Mouse (Mus musculus) MEL (cell line): ENCODE data around the gene Acsl5. TPM values are rescaled to one million over a fixed set of nuclear protein-coding genes. Genes with fewer than 3 reads are reported as not detected.

Source experiments
- DNase-seq: peaks from one replicate; pipeline ENCODE4 v3.0.0; 2011; ENCODE audit warnings: low read depth, low spot score
- H3K27ac ChIP-seq: 2 replicates; pipeline ENCODE4 v1.5.1; 2012; ENCODE audit warnings: low read depth, mild to moderate bottlenecking, control low read depth, low read length, moderate library complexity; ENCODE audit not compliant: control insufficient read depth
- H3K27me3 ChIP-seq, 2 experiments: fragments of 150-350 bp in 1 of 2; sonication (generic) in 1 of 2; 2 replicates each; pipeline ENCODE4 v1.6.1; 2012; ENCODE audit warnings: low read length in 2 of 2, mild to moderate bottlenecking in 2 of 2, improper control_type of control experiment in 1 of 2, moderate library complexity in 1 of 2; ENCODE audit not compliant: insufficient read depth in 2 of 2, control insufficient read depth in 1 of 2
- H3K36me3 ChIP-seq, 2 experiments: 2 replicates each; pipeline ENCODE4 v1.6.1; 2012 to 2014; ENCODE audit warnings: low read length in 2 of 2, improper control_type of control experiment in 1 of 2, inconsistent platforms in 1 of 2, mild to moderate bottlenecking in 1 of 2; ENCODE audit not compliant: insufficient read depth in 2 of 2, control insufficient read depth in 1 of 2
- H3K4me1 ChIP-seq, 2 experiments: fragments of 150-350 bp in 1 of 2; sonication (generic) in 1 of 2; 2 replicates each; pipeline ENCODE4 v1.6.1; 2012; ENCODE audit warnings: low read length in 2 of 2, improper control_type of control experiment in 1 of 2, mild to moderate bottlenecking in 1 of 2; ENCODE audit not compliant: insufficient read depth in 2 of 2, control insufficient read depth in 1 of 2
- H3K4me3 ChIP-seq, 2 experiments: fragments of 150-350 bp in 1 of 2; sonication (generic) in 1 of 2; 2 replicates each; pipeline ENCODE4 v1.5.1; 2012; ENCODE audit warnings: low read depth in 2 of 2, low read length in 2 of 2, mild to moderate bottlenecking in 2 of 2, moderate library complexity in 2 of 2, control low read depth in 1 of 2, improper control_type of control experiment in 1 of 2; ENCODE audit not compliant: control insufficient read depth in 1 of 2, insufficient read depth in 1 of 2
- H3K79me2 ChIP-seq: 2 replicates; pipeline ENCODE4 v1.6.1; 2012; ENCODE audit warnings: mild to moderate bottlenecking, low read length, moderate library complexity; ENCODE audit not compliant: control insufficient read depth, poor library complexity, insufficient read depth
- H3K9ac ChIP-seq: 2 replicates; pipeline ENCODE4 v1.6.1; 2012; ENCODE audit warnings: low read depth, mild to moderate bottlenecking, control low read depth, low read length, moderate library complexity; ENCODE audit not compliant: control insufficient read depth, poor library complexity, severe bottlenecking
- H3K9me3 ChIP-seq: fragments of 150-350 bp; sonication (generic); replicated peaks from 2 replicates; pipeline ENCODE4 v1.6.1; 2012; ENCODE audit warnings: mild to moderate bottlenecking, low read length, improper control_type of control experiment, moderate library complexity; ENCODE audit not compliant: insufficient read depth
- CTCF ChIP-seq, 3 experiments: IDR thresholded peaks in 2 of 3; conservative IDR thresholded peaks in 1 of 3; 2 replicates each; pipeline ENCODE4 v1.5.1; 2011 to 2012; ENCODE audit warnings: low read length in 3 of 3, low read depth in 2 of 3, mild to moderate bottlenecking in 2 of 3, improper control_type of control experiment in 1 of 3, inconsistent platforms in 1 of 3, mixed read lengths in 1 of 3, moderate library complexity in 1 of 3; ENCODE audit not compliant: control insufficient read depth in 1 of 3, insufficient read depth in 1 of 3, poor library complexity in 1 of 3, severe bottlenecking in 1 of 3
- EP300 ChIP-seq, 2 experiments: IDR thresholded peaks; 2 replicates each; pipeline ENCODE4 v1.6.1; 2011; ENCODE audit warnings: improper control_type of control experiment in 2 of 2, low read length in 2 of 2, low read depth in 1 of 2, mild to moderate bottlenecking in 1 of 2
- ETS1 ChIP-seq: IDR thresholded peaks from 2 replicates; pipeline ENCODE4 v1.6.1; 2012; ENCODE audit warnings: low read depth, mild to moderate bottlenecking, inconsistent platforms, low read length, improper control_type of control experiment, moderate library complexity
- GABPA ChIP-seq: IDR thresholded peaks from 2 replicates; pipeline ENCODE4 v1.6.1; 2012; ENCODE audit warnings: low read depth, mild to moderate bottlenecking, inconsistent platforms, low read length, improper control_type of control experiment, moderate library complexity
- GATA1 ChIP-seq: IDR thresholded peaks from 2 replicates; pipeline ENCODE4 v1.6.1; 2011; ENCODE audit warnings: low read depth, low read length, improper control_type of control experiment
- HCFC1 ChIP-seq: IDR thresholded peaks from 2 replicates; pipeline ENCODE4 v1.6.1; 2012; ENCODE audit warnings: low read depth, mild to moderate bottlenecking, inconsistent platforms, low read length, improper control_type of control experiment, moderate library complexity
- JUND ChIP-seq: IDR thresholded peaks from 2 replicates; pipeline ENCODE4 v1.6.1; 2011; ENCODE audit warnings: low read depth, mild to moderate bottlenecking, improper control_type of control experiment, low read length
- MAFK ChIP-seq: IDR thresholded peaks from 2 replicates; pipeline ENCODE4 v1.6.1; 2011; ENCODE audit warnings: low read depth, mild to moderate bottlenecking, low read length, improper control_type of control experiment, borderline replicate concordance
- MAZ ChIP-seq: IDR thresholded peaks from 2 replicates; pipeline ENCODE4 v1.6.1; 2012; ENCODE audit warnings: low read depth, mild to moderate bottlenecking, inconsistent platforms, low read length, improper control_type of control experiment
- MXI1 ChIP-seq: IDR thresholded peaks from 2 replicates; pipeline ENCODE4 v1.6.1; 2011; ENCODE audit warnings: mild to moderate bottlenecking, low read depth, low read length, improper control_type of control experiment
- NELFE ChIP-seq: IDR thresholded peaks from 2 replicates; pipeline ENCODE4 v1.6.1; 2011; ENCODE audit warnings: low read depth, low read length, improper control_type of control experiment
- NRF1 ChIP-seq: IDR thresholded peaks from 2 replicates; pipeline ENCODE4 v1.6.1; 2014; ENCODE audit warnings: low read depth, mild to moderate bottlenecking, inconsistent platforms, low read length, improper control_type of control experiment, moderate library complexity; ENCODE audit not compliant: poor library complexity, insufficient read depth, severe bottlenecking
- POLR2A ChIP-seq, 2 experiments: IDR thresholded peaks; 2 replicates each; pipeline ENCODE4 v1.6.1; 2011 to 2012; ENCODE audit warnings: low read length in 2 of 2, mild to moderate bottlenecking in 2 of 2, control low read depth in 1 of 2, improper control_type of control experiment in 1 of 2, low read depth in 1 of 2, moderate library complexity in 1 of 2; ENCODE audit not compliant: control insufficient read depth in 1 of 2, insufficient read depth in 1 of 2, poor library complexity in 1 of 2
- POLR2AphosphoS2 ChIP-seq: IDR thresholded peaks from 2 replicates; pipeline ENCODE4 v1.6.1; 2011; ENCODE audit warnings: low read length, improper control_type of control experiment
- RAD21 ChIP-seq: IDR thresholded peaks from 2 replicates; pipeline ENCODE4 v1.6.1; 2011; ENCODE audit warnings: mild to moderate bottlenecking, low read depth, low read length, improper control_type of control experiment
- RCOR1 ChIP-seq: IDR thresholded peaks from 2 replicates; pipeline ENCODE4 v1.6.1; 2012; ENCODE audit warnings: low read depth, mild to moderate bottlenecking, inconsistent platforms, low read length, improper control_type of control experiment
- SMC3 ChIP-seq: IDR thresholded peaks from 2 replicates; pipeline ENCODE4 v1.6.1; 2011; ENCODE audit warnings: low read depth, low read length, improper control_type of control experiment
- TAL1 ChIP-seq: IDR thresholded peaks from 2 replicates; pipeline ENCODE4 v1.6.1; 2012; ENCODE audit warnings: mild to moderate bottlenecking, inconsistent platforms, low read length, moderate library complexity, mixed read lengths
- TBP ChIP-seq: IDR thresholded peaks from 2 replicates; pipeline ENCODE4 v1.8.0; 2011; ENCODE audit warnings: low read depth, low read length, improper control_type of control experiment
- TCF12 ChIP-seq: IDR thresholded peaks from 2 replicates; pipeline ENCODE4 v1.6.1; 2014; ENCODE audit warnings: low read depth, mild to moderate bottlenecking, inconsistent platforms, low read length, improper control_type of control experiment, moderate library complexity
- UBTF ChIP-seq: IDR thresholded peaks from 2 replicates; pipeline ENCODE4 v1.6.1; 2012; ENCODE audit warnings: low read depth, mild to moderate bottlenecking, inconsistent platforms, low read length, improper control_type of control experiment, moderate library complexity, borderline replicate concordance; ENCODE audit not compliant: insufficient read depth
- USF1 ChIP-seq: IDR thresholded peaks from 2 replicates; pipeline ENCODE4 v1.6.1; 2014; ENCODE audit warnings: low read depth, mild to moderate bottlenecking, inconsistent platforms, low read length, improper control_type of control experiment, moderate library complexity
- USF2 ChIP-seq, 2 experiments: IDR thresholded peaks; 2 replicates each; pipeline ENCODE4 v1.6.1; 2011 to 2012; ENCODE audit warnings: improper control_type of control experiment in 2 of 2, low read length in 2 of 2, borderline replicate concordance in 1 of 2, inconsistent platforms in 1 of 2, low read depth in 1 of 2, mild to moderate bottlenecking in 1 of 2; ENCODE audit not compliant: insufficient read depth in 1 of 2
- polyA plus RNA-seq, 2 experiments: library from polyadenylated mRNA; stranded (reverse) in 1 of 2; unstranded in 1 of 2; fragments of >175 nt in 1 of 2; fragments of >200 nt in 1 of 2; gene quantifications; 2 replicates each; pipeline versions ENCODE4 v1.2.1 to v1.2.4; 2012; ENCODE audit warnings: low replicate concordance in 2 of 2, low read depth in 1 of 2; ENCODE audit not compliant: insufficient read length in 2 of 2, insufficient read depth in 1 of 2, missing spikeins in 1 of 2
- total RNA-seq: library from RNA; depleted of rRNA; stranded (reverse); fragments of 300-350 nt; gene quantifications from 2 replicates; pipeline ENCODE4 v1.2.3, GENCODE M21; 2012

Gene Acsl5
- total and polyA plus RNA-seq, 3 experiments, result 223 to 318 TPM; not detected in 1

- TF ChIP-seq POLR2A (IDR thresholded peaks at IDR 0.05; ENCODE audit: control insufficient read depth in 1 of 2, insufficient read depth in 1 of 2, low read depth in 1 of 2, low read length in 2 of 2, poor library complexity in 1 of 2) (0 out of 4 replicates have a peak, but pooled peaks of 1 of the 2 experiments have one; percentile 20), CTCF (IDR thresholded peaks at IDR 0.05 in 2 of 3, conservative IDR thresholded peaks at IDR 0.05 in 1 of 3; ENCODE audit: control insufficient read depth in 1 of 3, insufficient read depth in 1 of 3, low read depth in 2 of 3, low read length in 3 of 3, poor library complexity in 1 of 3, severe bottlenecking in 1 of 3) (no peak), GABPA (no peak), GATA1 (peak; percentile 51; the same call in 1 of the 2 replicates), NELFE (no peak), POLR2AphosphoS2 (peak; percentile 34; the same call in 1 of the 2 replicates), ETS1 (peak; percentile 81), MAFK (no peak), MXI1 (no peak; the same call in 1 of the 2 replicates), NRF1 (peak; percentile 23; the same call in 1 of the 2 replicates)
- TF ChIP-seq, all 39 proteins: peak for 13
Observed at GRCm38 (mm10) chr19:55257656-55258375, 6.1 kb downstream of the Acsl5 start (continued).

GRCm38 (mm10) chr19:55258514-55258913 is 6.8 kb downstream of the Acsl5 start:
- Histone ChIP-seq H3K27ac (peak overlapping the region; percentile 3; the same call in 1 of the 2 replicates), H3K27me3 (no peaks in the 10 kb centered on the region), H3K9ac (no peak overlapping the region), H3K4me1 (peaks cover 31 to 35% of the 10 kb centered on the region in 2 experiments), H3K4me3 (no peak overlapping the region), H3K36me3 (peaks cover 18 to 45% of the 10 kb centered on the region in 2 experiments), H3K79me2 (peaks cover 76% of the 10 kb centered on the region), H3K9me3 (no peaks in the 10 kb centered on the region)
- DNase-seq, result peak; percentile 27
- TF ChIP-seq TCF12 (peak; percentile 62; the same call in 1 of the 2 replicates), EP300 (IDR thresholded peaks at IDR 0.05; ENCODE audit: low read depth in 1 of 2, low read length in 2 of 2) (peak; percentile 51 to 77; a peak in 3 of 4 replicates), GATA1 (peak; percentile 74), MXI1 (no peak), USF1 (no peak), TAL1 (no peak)

GRCm38 (mm10) chr19:55260389-55261184 is 8.8 kb downstream of the Acsl5 start:
- no peaks in the 10 kb centered on the region for H3K9me3 ChIP-seq
- no peaks in the 10 kb centered on the region for H3K27me3 ChIP-seq
- no peak overlapping the region for H3K9ac ChIP-seq
- H3K36me3 ChIP-seq, result peaks cover 20 to 52% of the 10 kb centered on the region in 2 experiments
- peaks cover 34 to 44% of the 10 kb centered on the region in 2 experiments for H3K4me1 ChIP-seq
- no peak overlapping the region for H3K27ac ChIP-seq
- TF ChIP-seq HCFC1 (no peak), USF2 (IDR thresholded peaks at IDR 0.05; ENCODE audit: borderline replicate concordance in 1 of 2, insufficient read depth in 1 of 2, low read depth in 1 of 2, low read length in 2 of 2) (no peak), SMC3 (no peak), ETS1 (no peak), TCF12 (no peak), GABPA (no peak), RAD21 (no peak), MAZ (no peak), UBTF (no peak), TAL1 (no peak), TBP (no peak), RCOR1 (no peak), POLR2A (IDR thresholded peaks at IDR 0.05; ENCODE audit: control insufficient read depth in 1 of 2, insufficient read depth in 1 of 2, low read depth in 1 of 2, low read length in 2 of 2, poor library complexity in 1 of 2) (no peak), JUND (no peak)
- no peak for DNase-seq
- peaks cover 68% of the 10 kb centered on the region for H3K79me2 ChIP-seq
- no peak overlapping the region for H3K4me3 ChIP-seq
